Mouse (Mus musculus): ENCODE measurements at regions not wholly inside any gene's neighbourhood (a gene's known extent, or its start where the extent isn't known, plus 50 kb on each side); places are given as distances from the start of the nearest gene placed in this dataset.
A peak's percentile ranks its signal among the peaks of the same experiment; 100 is the strongest.

GRCm38 (mm10) chr14:45824601-45825000 lies 166.7 kb upstream of the Ddhd1 start:
- ATAC-seq (ENCODE audit: low FRiP score, low TSS enrichment): no peak
- 80% methylated on average over 2 of the region's 2 CpGs for WGBS
- Histone ChIP-seq H3K4me1 (ENCODE audit: insufficient read depth, low read length) (no peaks in the 10 kb centered on the region), H3K27me3 (ENCODE audit: insufficient read depth, low read length) (no peaks in the 10 kb centered on the region), H3K9me3 (ENCODE audit: low read length) (no peaks in the 10 kb centered on the region), H3K36me3 (ENCODE audit: insufficient read depth, low read length) (no peaks in the 10 kb centered on the region), H3K9ac (replicated peaks; ENCODE audit: low read length) (no peak overlapping the region), H3K27ac (ENCODE audit: low read length) (no peak overlapping the region), H3K4me2 (replicated peaks; ENCODE audit: low read depth, low read length) (no peak overlapping the region), H3K4me3 (ENCODE audit: low read length) (no peak overlapping the region)

GRCm38 (mm10) chr14:45826023-45826422 lies 168.1 kb upstream of the Ddhd1 start:
- Histone ChIP-seq H3K4me1 (ENCODE audit: insufficient read depth, low read length) (no peaks in the 10 kb centered on the region), H3K4me2 (replicated peaks; ENCODE audit: low read depth, low read length) (no peak overlapping the region), H3K27ac (ENCODE audit: low read length) (no peak overlapping the region), H3K4me3 (ENCODE audit: low read length) (no peak overlapping the region), H3K9me3 (ENCODE audit: low read length) (no peaks in the 10 kb centered on the region), H3K27me3 (ENCODE audit: insufficient read depth, low read length) (no peaks in the 10 kb centered on the region), H3K36me3 (ENCODE audit: insufficient read depth, low read length) (no peaks in the 10 kb centered on the region), H3K9ac (replicated peaks; ENCODE audit: low read length) (no peak overlapping the region)
- ATAC-seq (ENCODE audit: low FRiP score, low TSS enrichment): no peak
- 65% methylated on average over 3 of the region's 3 CpGs for WGBS

GRCm38 (mm10) chr14:45827096-45827495 lies 169.2 kb upstream of the Ddhd1 start:
- no peaks in the 10 kb centered on the region for H3K27me3 ChIP-seq (ENCODE audit: insufficient read depth, low read length)
- no peak overlapping the region for H3K4me3 ChIP-seq (ENCODE audit: low read length)
- no peak overlapping the region for H3K27ac ChIP-seq (ENCODE audit: low read length)
- no peak for ATAC-seq (ENCODE audit: low FRiP score, low TSS enrichment)
- H3K4me2 ChIP-seq (replicated peaks; ENCODE audit: low read depth, low read length): no peak overlapping the region
- H3K9me3 ChIP-seq (ENCODE audit: low read length): no peaks in the 10 kb centered on the region
- H3K36me3 ChIP-seq (ENCODE audit: insufficient read depth, low read length): no peaks in the 10 kb centered on the region
- H3K4me1 ChIP-seq (ENCODE audit: insufficient read depth, low read length): no peaks in the 10 kb centered on the region
- no peak overlapping the region for H3K9ac ChIP-seq (replicated peaks; ENCODE audit: low read length)
- 50% methylated on average over 1 of the region's 1 CpGs for WGBS

GRCm38 (mm10) chr14:45830457-45830856 lies 172.5 kb upstream of the Ddhd1 start:
- Histone ChIP-seq H3K9ac (replicated peaks; ENCODE audit: low read length) (no peak overlapping the region), H3K36me3 (ENCODE audit: insufficient read depth, low read length) (no peaks in the 10 kb centered on the region), H3K9me3 (ENCODE audit: low read length) (no peaks in the 10 kb centered on the region), H3K4me3 (ENCODE audit: low read length) (no peak overlapping the region), H3K27me3 (ENCODE audit: insufficient read depth, low read length) (no peaks in the 10 kb centered on the region), H3K27ac (ENCODE audit: low read length) (no peak overlapping the region), H3K4me1 (ENCODE audit: insufficient read depth, low read length) (no peaks in the 10 kb centered on the region), H3K4me2 (replicated peaks; ENCODE audit: low read depth, low read length) (no peak overlapping the region)
- no peak for ATAC-seq (ENCODE audit: low FRiP score, low TSS enrichment)
- WGBS: 89% methylated on average over 5 of the region's 5 CpGs

GRCm38 (mm10) chr14:45837039-45837438 lies 179.1 kb upstream of the Ddhd1 start:
- ATAC-seq (ENCODE audit: low FRiP score, low TSS enrichment): no peak
- no peaks in the 10 kb centered on the region for H3K9me3 ChIP-seq (ENCODE audit: low read length)

GRCm38 (mm10) chr14:45843829-45844228 lies 185.9 kb upstream of the Ddhd1 start:
- no peak overlapping the region for H3K9ac ChIP-seq (replicated peaks; ENCODE audit: low read length)
- H3K27ac ChIP-seq (ENCODE audit: low read length): no peak overlapping the region
- no peaks in the 10 kb centered on the region for H3K9me3 ChIP-seq (ENCODE audit: low read length)
- H3K4me1 ChIP-seq (ENCODE audit: insufficient read depth, low read length): no peaks in the 10 kb centered on the region
- no peak overlapping the region for H3K4me2 ChIP-seq (replicated peaks; ENCODE audit: low read depth, low read length)
- WGBS: 89% methylated on average over 1 of the region's 1 CpGs
- H3K4me3 ChIP-seq (ENCODE audit: low read length): no peak overlapping the region
- no peaks in the 10 kb centered on the region for H3K27me3 ChIP-seq (ENCODE audit: insufficient read depth, low read length)
- no peaks in the 10 kb centered on the region for H3K36me3 ChIP-seq (ENCODE audit: insufficient read depth, low read length)
- ATAC-seq (ENCODE audit: low FRiP score, low TSS enrichment): no peak

More at GRCm38 (mm10) chr14:45837039-45837438, 179.1 kb upstream of the Ddhd1 start:
- H3K4me2 ChIP-seq (replicated peaks; ENCODE audit: low read depth, low read length): no peak overlapping the region
- WGBS: 86% methylated on average over 11 of the region's 11 CpGs
- H3K27ac ChIP-seq (ENCODE audit: low read length): no peak overlapping the region
- H3K4me1 ChIP-seq (ENCODE audit: insufficient read depth, low read length): no peaks in the 10 kb centered on the region
- no peaks in the 10 kb centered on the region for H3K36me3 ChIP-seq (ENCODE audit: insufficient read depth, low read length)
- no peak overlapping the region for H3K9ac ChIP-seq (replicated peaks; ENCODE audit: low read length)
- H3K27me3 ChIP-seq (ENCODE audit: insufficient read depth, low read length): no peaks in the 10 kb centered on the region
- H3K4me3 ChIP-seq (ENCODE audit: low read length): no peak overlapping the region

GRCm38 (mm10) chr14:45850588-45850987 lies 192.6 kb upstream of the Ddhd1 start:
- ATAC-seq (ENCODE audit: low FRiP score, low TSS enrichment): no peak
- WGBS: 64% methylated on average over 8 of the region's 8 CpGs
- Histone ChIP-seq H3K9me3 (ENCODE audit: low read length) (no peaks in the 10 kb centered on the region), H3K27me3 (ENCODE audit: insufficient read depth, low read length) (no peaks in the 10 kb centered on the region), H3K4me2 (replicated peaks; ENCODE audit: low read depth, low read length) (no peak overlapping the region), H3K4me1 (ENCODE audit: insufficient read depth, low read length) (no peaks in the 10 kb centered on the region), H3K9ac (replicated peaks; ENCODE audit: low read length) (no peak overlapping the region), H3K4me3 (ENCODE audit: low read length) (no peak overlapping the region), H3K36me3 (ENCODE audit: insufficient read depth, low read length) (no peaks in the 10 kb centered on the region), H3K27ac (ENCODE audit: low read length) (no peak overlapping the region)

GRCm38 (mm10) chr14:45878428-45878827 lies 220.5 kb upstream of the Ddhd1 start:
- Histone ChIP-seq H3K9me3 (ENCODE audit: low read length) (no peaks in the 10 kb centered on the region), H3K9ac (replicated peaks; ENCODE audit: low read length) (no peak overlapping the region), H3K4me2 (replicated peaks; ENCODE audit: low read depth, low read length) (peak overlapping the region; percentile 33; the same call in 1 of the 2 replicates), H3K27me3 (ENCODE audit: insufficient read depth, low read length) (peaks cover 6% of the 10 kb centered on the region), H3K4me3 (ENCODE audit: low read length) (no peak overlapping the region), H3K4me1 (ENCODE audit: insufficient read depth, low read length) (no peaks in the 10 kb centered on the region), H3K27ac (ENCODE audit: low read length) (no peak overlapping the region), H3K36me3 (ENCODE audit: insufficient read depth, low read length) (no peaks in the 10 kb centered on the region)
- ATAC-seq (ENCODE audit: low FRiP score, low TSS enrichment): no peak
- WGBS: 16% methylated on average over 9 of the region's 9 CpGs

GRCm38 (mm10) chr14:45920783-45921182 lies 262.8 kb upstream of the Ddhd1 start:
- 17% methylated on average over 6 of the region's 6 CpGs for WGBS
- no peak overlapping the region for H3K27ac ChIP-seq (ENCODE audit: low read length)
- ATAC-seq (ENCODE audit: low FRiP score, low TSS enrichment): no peak
- H3K36me3 ChIP-seq (ENCODE audit: insufficient read depth, low read length): no peaks in the 10 kb centered on the region
- no peaks in the 10 kb centered on the region for H3K9me3 ChIP-seq (ENCODE audit: low read length)
- 0 out of 2 replicates have a peak, but pooled peaks cover 4% of the 10 kb centered on the region for H3K4me1 ChIP-seq (ENCODE audit: insufficient read depth, low read length)
- no peak overlapping the region for H3K4me3 ChIP-seq (ENCODE audit: low read length)
- H3K4me2 ChIP-seq (replicated peaks; ENCODE audit: low read depth, low read length): no peak overlapping the region
- no peak overlapping the region for H3K9ac ChIP-seq (replicated peaks; ENCODE audit: low read length)
- no peaks in the 10 kb centered on the region; the same call in 1 of the 2 replicates for H3K27me3 ChIP-seq (ENCODE audit: insufficient read depth, low read length)

- Histone ChIP-seq H3K4me1 (ENCODE audit: insufficient read depth, low read length) (peaks cover 10% of the 10 kb centered on the region; the same call in 1 of the 2 replicates), H3K9ac (replicated peaks; ENCODE audit: low read length) (no peak overlapping the region), H3K9me3 (ENCODE audit: low read length) (no peaks in the 10 kb centered on the region), H3K27ac (ENCODE audit: low read length) (no peak overlapping the region), H3K36me3 (ENCODE audit: insufficient read depth, low read length) (no peaks in the 10 kb centered on the region), H3K27me3 (ENCODE audit: insufficient read depth, low read length) (no peaks in the 10 kb centered on the region), H3K4me3 (ENCODE audit: low read length) (no peak overlapping the region), H3K4me2 (replicated peaks; ENCODE audit: low read depth, low read length) (no peak overlapping the region)
- no peak for ATAC-seq (ENCODE audit: low FRiP score, low TSS enrichment)
- 80% methylated on average over 2 of the region's 2 CpGs for WGBS
Measured at GRCm38 (mm10) chr14:45943581-45943980, 285.6 kb upstream of the Ddhd1 start.
